Mouse (Mus musculus): ENCODE measurements at regions not wholly inside any gene's neighbourhood (a gene's known extent, or its start where the extent isn't known, plus 50 kb on each side); places are given as distances from the start of the nearest gene placed in this dataset.
"Not testable (repeated sequence)": the region's sequence is repeated elsewhere in the genome, so short reads cannot be mapped to it uniquely, and the experiment has no call there.

DNA sequence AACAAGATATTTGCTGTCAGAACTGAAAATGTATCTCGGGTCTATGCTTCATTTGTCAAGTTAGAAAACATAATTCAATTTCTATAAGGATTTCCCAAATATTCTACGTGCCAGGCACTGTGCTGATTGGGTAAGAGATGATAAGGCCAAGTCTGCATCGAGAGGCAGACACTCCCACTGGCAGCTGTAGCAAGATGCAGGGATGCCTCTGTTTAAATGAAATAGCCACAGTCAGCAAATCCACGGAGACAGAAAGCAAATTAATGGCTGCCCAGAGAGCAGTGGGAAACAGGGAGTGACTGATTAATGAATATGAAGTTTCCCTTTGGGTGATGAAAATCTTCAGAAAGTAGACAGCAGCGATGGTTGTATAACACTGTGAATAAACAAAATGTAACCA is 71.6 kb upstream of the Gm12728 start:
- no peak for DNase-seq (ENCODE audit: extremely low read depth, insufficient read length, low spot score)

- DNase-seq (ENCODE audit: extremely low read depth, insufficient read length, low spot score), result no peak
These were observed 61.0 kb upstream of the Gm12728 start for GRCm38 (mm10) chr4:105728696-105729095.

GRCm38 (mm10) chr4:105730900-105731299 is 58.8 kb upstream of the Gm12728 start:
- DNase-seq (ENCODE audit: extremely low read depth, insufficient read length, low spot score), result no peak

GRCm38 (mm10) chr4:105735116-105735515 is 54.6 kb upstream of the Gm12728 start:
- not testable (repeated sequence) for DNase-seq (ENCODE audit: extremely low read depth, insufficient read length, low spot score)
